8 mouse cellular contexts compared by ENCODE assay signal in genomic region chr3:52069304-52070162, GRCm38 (mm10). TPM values are rescaled to one million over a fixed set of nuclear protein-coding genes. Genes with fewer than 3 reads are reported as not detected.
DNase-seq lines count a peak whose midpoint lies in the region; ATAC-seq and TF ChIP-seq lines count a peak whose summit lies in the region.

No protein-coding gene starts in this region.

- H3K4me1 ChIP-seq in embryonic fibroblast, embryonic 13.5 days (ENCODE audit: control insufficient read depth, insufficient read depth, low read length): peaks cover 13% of the 10 kb centered on the region; the same call in 1 of the 2 replicates
- H3K4me1 ChIP-seq in heart, embryonic 12.5 days (replicated peaks): peaks cover 42% of the 10 kb centered on the region
- H3K4me1 ChIP-seq in kidney, embryonic 16.5 days (ENCODE audit: insufficient read depth, low read length): peaks cover 34% of the 10 kb centered on the region
- peaks cover 43% of the 10 kb centered on the region for H3K4me1 ChIP-seq in liver, embryonic 12.5 days

- H3K4me3 ChIP-seq in embryonic fibroblast, embryonic 13.5 days (ENCODE audit: insufficient read depth, low read length): 0 out of 2 replicates have a peak overlapping the region, but pooled peaks have one; percentile 23
- H3K4me3 ChIP-seq in heart, embryonic 12.5 days: peak overlapping the region; percentile 56
- peak overlapping the region; percentile 45 for H3K4me3 ChIP-seq in kidney, embryonic 16.5 days (ENCODE audit: low read length)
- peak overlapping the region; percentile 46 for H3K4me3 ChIP-seq in liver, embryonic 12.5 days
- H3K4me3 ChIP-seq in myocyte: peak overlapping the region; percentile 32

- TF ChIP-seq POLR2A in embryonic fibroblast, embryonic 13.5 days (IDR thresholded peaks at IDR 0.05; ENCODE audit: low read depth, low read length): peak; percentile 69
- peak; percentile 81 for TF ChIP-seq POLR2A in myocyte (IDR thresholded peaks at IDR 0.05; ENCODE audit: insufficient read length, low read depth)

- H3K27me3 ChIP-seq in heart, embryonic 12.5 days (replicated peaks): no peaks in the 10 kb centered on the region
- no peaks in the 10 kb centered on the region for H3K27me3 ChIP-seq in kidney, embryonic 16.5 days (ENCODE audit: insufficient read depth, low read length)
- H3K27me3 ChIP-seq in liver, embryonic 12.5 days (replicated peaks): peaks cover 7% of the 10 kb centered on the region
- no peaks in the 10 kb centered on the region for H3K27me3 ChIP-seq in myocyte (ENCODE audit: control insufficient read depth, insufficient read depth, insufficient read length)

- peak overlapping the region; percentile 87 for H3K4me2 ChIP-seq in heart, embryonic 12.5 days
- H3K4me2 ChIP-seq in kidney, embryonic 16.5 days (replicated peaks; ENCODE audit: low read depth, low read length): peak overlapping the region; percentile 68
- H3K4me2 ChIP-seq in liver, embryonic 12.5 days: peak overlapping the region; percentile 71
- peak overlapping the region; percentile 97 for H3K4me2 ChIP-seq in myocyte (ENCODE audit: low read depth)

- no peaks in the 10 kb centered on the region for H3K9me3 ChIP-seq in heart, embryonic 12.5 days (replicated peaks)
- no peaks in the 10 kb centered on the region for H3K9me3 ChIP-seq in kidney, embryonic 16.5 days (ENCODE audit: low read length)
- H3K9me3 ChIP-seq in liver, embryonic 12.5 days (replicated peaks): no peaks in the 10 kb centered on the region

- no peaks in the 10 kb centered on the region for H3K36me3 ChIP-seq in heart, embryonic 12.5 days
- no peaks in the 10 kb centered on the region for H3K36me3 ChIP-seq in kidney, embryonic 16.5 days (ENCODE audit: insufficient read depth, low read length)
- H3K36me3 ChIP-seq in liver, embryonic 12.5 days: no peaks in the 10 kb centered on the region
- no peaks in the 10 kb centered on the region for H3K36me3 ChIP-seq in myocyte (ENCODE audit: control insufficient read depth, insufficient read depth)

- peak overlapping the region; percentile 74 for H3K9ac ChIP-seq in heart, embryonic 12.5 days
- peak overlapping the region; percentile 65 for H3K9ac ChIP-seq in kidney, embryonic 16.5 days (replicated peaks; ENCODE audit: low read length)
- peak overlapping the region; percentile 48 for H3K9ac ChIP-seq in liver, embryonic 12.5 days

- no peak for ATAC-seq in heart, embryonic 12.5 days (ENCODE audit: insufficient number of reproducible peaks, low FRiP score)
- ATAC-seq in kidney, embryonic 16.5 days (ENCODE audit: low FRiP score, low TSS enrichment): peak; percentile 87
- ATAC-seq in liver, embryonic 12.5 days: no peak

- H3ac ChIP-seq in myocyte (ENCODE audit: control insufficient read depth, insufficient read length): peak overlapping the region; percentile 48

- H3K79me2 ChIP-seq in myocyte (ENCODE audit: control insufficient read depth, insufficient read depth): peaks cover 51% of the 10 kb centered on the region

- H3K27ac ChIP-seq in embryonic fibroblast, embryonic 13.5 days (ENCODE audit: insufficient read depth, low read length): peak overlapping the region; percentile 71
- peak overlapping the region; percentile 43; the same call in 1 of the 2 replicates for H3K27ac ChIP-seq in heart, embryonic 12.5 days (ENCODE audit: poor library complexity, severe bottlenecking)
- H3K27ac ChIP-seq in kidney, embryonic 16.5 days (ENCODE audit: low read length): peak overlapping the region; percentile 74
- H3K27ac ChIP-seq in liver, embryonic 12.5 days: no peak overlapping the region

- peak; percentile 79 for DNase-seq in A20 (ENCODE audit: low read depth, low spot score)
- peak; percentile 69 for DNase-seq in adrenal gland, postnatal 25 days
- DNase-seq in telencephalon, adult 2 months (ENCODE audit: low read depth, low spot score): peak; percentile 77

- 10% methylated on average over 25 of the region's 25 CpGs for WGBS in heart, embryonic 12.5 days
- WGBS in kidney, embryonic 16.5 days: 11% methylated on average over 25 of the region's 25 CpGs
- 6% methylated on average over 25 of the region's 25 CpGs for WGBS in liver, embryonic 12.5 days (ENCODE audit: insufficient replicate concordance)

- no peak for TF ChIP-seq CTCF in embryonic fibroblast, embryonic 13.5 days (IDR thresholded peaks at IDR 0.05; ENCODE audit: borderline replicate concordance, insufficient read depth, low read length)

TF ChIP-seq in myocyte, 11 proteins besides CTCF, POLR2A, EP300 and RAD21:
- TF ChIP-seq POLR2AphosphoS2 (IDR thresholded peaks at IDR 0.05; ENCODE audit: insufficient read length, low read depth) (peak; percentile 73), USF1 (IDR thresholded peaks at IDR 0.05; ENCODE audit: low read depth) (no peak), MYOG (IDR thresholded peaks at IDR 0.05; ENCODE audit: control insufficient read depth in 1 of 3, insufficient read depth in 1 of 3, insufficient read length in 2 of 3, low read depth in 2 of 3) (peak in 2 of 3 experiments; percentile 57 to 79), REST (IDR thresholded peaks at IDR 0.05; ENCODE audit: insufficient read depth, insufficient read length) (no peak), MAX (IDR thresholded peaks at IDR 0.05; ENCODE audit: low read depth) (no peak), E2F4 (IDR thresholded peaks at IDR 0.05; ENCODE audit: insufficient read depth) (peak; percentile 31), MYOD1 (IDR thresholded peaks at IDR 0.05; ENCODE audit: control insufficient read depth in 1 of 3, insufficient read length in 2 of 3, low read depth in 2 of 3) (peak in 2 of 3 experiments; percentile 51 to 82), TCF12 (IDR thresholded peaks at IDR 0.05; ENCODE audit: insufficient read depth, poor library complexity, severe bottlenecking) (peak; percentile 8), SRF (IDR thresholded peaks at IDR 0.05; ENCODE audit: control insufficient read depth, insufficient read length, low read depth) (no peak), CEBPB (IDR thresholded peaks at IDR 0.05; ENCODE audit: insufficient read depth, poor library complexity, severe bottlenecking) (no peak)

RNA-seq across cellular contexts. Expression of gene Maml3, which starts 35.3 kb away (rescaled TPM):
- total RNA-seq in adrenal gland, postnatal 25 days (2021): 8.2 and 11.8 TPM in 2 replicates
- polyA plus RNA-seq in embryonic fibroblast, embryonic 13.5 days (2011; ENCODE audit: insufficient read length, low read depth, missing spikeins): 1.8 and 2.2 TPM in 2 replicates
- 2.6 and 3.0 TPM in 2 replicates for polyA plus RNA-seq in heart, embryonic 12.5 days (2016; fragmentation: Nextera tagmentation; extraction: Ambion mirVana)
- 6.7 and 8.1 TPM in 2 replicates for polyA plus RNA-seq in kidney, embryonic 16.5 days (2015; fragmentation: Nextera tagmentation; extraction: Ambion mirVana)
- polyA plus RNA-seq in liver, embryonic 12.5 days (2016; fragmentation: Nextera tagmentation; extraction: Ambion mirVana): 1.5 and 1.7 TPM in 2 replicates
- 3.1 TPM for polyA plus RNA-seq in myocyte (2012; fragmentation: generic; extraction: Trizol)
